Mouse (Mus musculus) G1E (cell line): ENCODE data around the gene Pld3.

ENCODE experiments used
- CTCF ChIP-seq: IDR thresholded peaks from 2 replicates; pipeline ENCODE4 v1.5.1; 2012; ENCODE audit warnings: low read depth, low read length, inconsistent platforms, mixed read lengths
- GATA1 ChIP-seq: IDR thresholded peaks from 2 replicates; pipeline ENCODE4 v1.6.1; 2012; ENCODE audit warnings: borderline replicate concordance, low read length, inconsistent platforms, mixed read lengths
- GATA2 ChIP-seq: IDR thresholded peaks from 2 replicates; pipeline ENCODE4 v1.6.1; 2012; ENCODE audit warnings: low read depth, low read length, inconsistent platforms, borderline replicate concordance
- POLR2AphosphoS5 ChIP-seq: IDR thresholded peaks from 2 replicates; pipeline ENCODE4 v1.6.1; 2012; ENCODE audit warnings: low read depth, low read length, inconsistent platforms; ENCODE audit not compliant: insufficient replicate concordance
- TAL1 ChIP-seq: conservative IDR thresholded peaks from 2 replicates; pipeline ENCODE4 v1.6.1; 2012; ENCODE audit warnings: low read depth, low read length, inconsistent platforms, mixed read lengths

DNA sequence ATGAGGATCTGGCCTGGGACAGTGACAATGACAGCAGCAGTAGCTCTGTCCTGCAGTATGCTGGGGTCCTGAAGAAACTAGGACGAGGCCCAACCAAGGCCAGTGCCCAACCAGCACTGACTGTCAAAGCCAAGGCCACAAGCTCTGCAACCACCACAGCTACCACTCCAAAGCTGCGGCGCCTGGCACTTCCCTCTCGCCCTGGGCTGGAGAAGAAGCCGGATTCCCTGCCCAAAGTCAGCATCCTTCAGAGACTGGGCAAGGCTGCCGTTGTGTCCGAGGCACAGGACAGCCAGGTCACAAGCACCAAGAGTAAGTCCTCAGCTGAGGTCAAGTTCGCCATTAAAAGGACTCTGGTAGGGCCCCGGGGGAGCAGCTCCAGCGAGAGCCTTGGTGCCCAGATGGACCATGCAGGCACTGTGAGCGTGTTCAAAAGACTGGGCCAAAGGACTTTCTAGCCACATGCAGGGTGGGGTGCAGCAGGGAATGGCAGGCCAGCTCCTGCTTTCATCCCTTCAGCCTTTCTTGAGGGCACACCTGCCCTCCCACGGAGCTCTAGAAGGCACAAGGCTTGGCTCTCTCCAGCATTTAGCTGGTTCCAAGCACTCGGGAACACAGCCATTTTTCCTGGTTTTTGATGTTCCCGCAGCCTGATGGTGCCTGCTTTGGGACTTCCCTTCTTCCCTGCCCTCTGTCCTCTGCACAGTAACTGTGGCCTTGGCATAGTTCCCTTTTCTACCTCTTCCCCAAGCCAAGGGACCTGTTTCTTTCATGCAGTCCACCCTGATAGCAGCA is 27.6 kb upstream of the Pld3 start:
- TF ChIP-seq POLR2AphosphoS5 (no peak), CTCF (no peak), TAL1 (no peak), GATA1 (no peak), GATA2 (no peak)
